Mouse (Mus musculus): ENCODE measurements around the gene Chchd2. TPM values are rescaled to one million over a fixed set of nuclear protein-coding genes. Genes with fewer than 3 reads are reported as not detected.
"Not testable (repeated sequence)": the region's sequence is repeated elsewhere in the genome, so short reads cannot be mapped to it uniquely, and the experiment has no call there.

Chchd2 gene
- polyA plus RNA-seq, 1 experiment = 2,208 TPM

- under 1% methylated on average over 63 of the region's 63 CpGs for WGBS
These were observed 21.1 kb upstream of the Chchd2 start, which contains the start of gene Nupr1l for GRCm38 (mm10) chr5:129908242-129908965. Gene Nupr1l (plus strand): TSS chr5:129908540.

GRCm38 (mm10) chr5:129907775-129908174 is 20.5 kb upstream of the Chchd2 start:
- 22% methylated on average over 4 of the region's 4 CpGs for WGBS
- Histone ChIP-seq H3K36me3 (ENCODE audit: control insufficient read depth, insufficient read depth, low read length) (no peaks in the 10 kb centered on the region), H3K4me3 (ENCODE audit: low read depth, low read length) (no peak overlapping the region), H3K27me3 (ENCODE audit: control insufficient read depth, insufficient read depth, low read length) (no peaks in the 10 kb centered on the region), H3K27ac (ENCODE audit: insufficient read depth, low read depth, low read length) (no peak overlapping the region), H3K4me1 (ENCODE audit: control insufficient read depth, insufficient read depth, insufficient read length, low read length) (peaks cover 4% of the 10 kb centered on the region; the same call in 1 of the 2 replicates)
- TF ChIP-seq POLR2A (IDR thresholded peaks at IDR 0.05; ENCODE audit: low read depth, low read length) (no peak), CTCF (IDR thresholded peaks at IDR 0.05; ENCODE audit: extremely low read depth, insufficient read length, insufficient replicate concordance, low read depth, low read length) (no peak)

More at GRCm38 (mm10) chr5:129908242-129908965, 21.1 kb upstream of the Chchd2 start, which contains the start of gene Nupr1l:
- Histone ChIP-seq H3K4me1 (ENCODE audit: control insufficient read depth, insufficient read depth, insufficient read length, low read length) (peaks cover 4% of the 10 kb centered on the region; the same call in 1 of the 2 replicates), H3K4me3 (ENCODE audit: low read depth, low read length) (peak within 1 kb of the TSS; percentile 80), H3K27me3 (ENCODE audit: control insufficient read depth, insufficient read depth, low read length) (no peaks in the 10 kb centered on the region), H3K27ac (ENCODE audit: insufficient read depth, low read depth, low read length) (peak within 1 kb of the TSS; percentile 32), H3K36me3 (ENCODE audit: control insufficient read depth, insufficient read depth, low read length) (no peaks in the 10 kb centered on the region)
- peak; percentile 36; the same call in 1 of the 2 replicates for TF ChIP-seq POLR2A (IDR thresholded peaks at IDR 0.05; ENCODE audit: low read depth, low read length)
- TF ChIP-seq CTCF (IDR thresholded peaks at IDR 0.05; ENCODE audit: extremely low read depth, insufficient read length, insufficient replicate concordance, low read depth, low read length) = no peak

- H3K4me3 ChIP-seq (ENCODE audit: low read depth, low read length) = no peak within 1 kb of the TSS
- no peaks in the 10 kb centered on the region for H3K27me3 ChIP-seq (ENCODE audit: control insufficient read depth, insufficient read depth, low read length)
- no peak within 1 kb of the TSS for H3K27ac ChIP-seq (ENCODE audit: insufficient read depth, low read depth, low read length)
- TF ChIP-seq POLR2A (IDR thresholded peaks at IDR 0.05; ENCODE audit: low read depth, low read length) = no peak
- no peak for TF ChIP-seq CTCF (IDR thresholded peaks at IDR 0.05; ENCODE audit: extremely low read depth, insufficient read length, insufficient replicate concordance, low read depth, low read length)
- no peaks in the 10 kb centered on the region for H3K36me3 ChIP-seq (ENCODE audit: control insufficient read depth, insufficient read depth, low read length)
- no peaks in the 10 kb centered on the region for H3K4me1 ChIP-seq (ENCODE audit: control insufficient read depth, insufficient read depth, insufficient read length, low read length)
- WGBS = 96% methylated on average over 1 of the region's 1 CpGs
These were observed 11.2 kb upstream of the Chchd2 start, which contains the start of gene Phkg1 for GRCm38 (mm10) chr5:129898449-129898848. Gene Phkg1 (minus strand): TSS chr5:129898549.

- Histone ChIP-seq H3K27me3 (ENCODE audit: control insufficient read depth, insufficient read depth, low read length) (no peaks in the 10 kb centered on the region), H3K27ac (ENCODE audit: insufficient read depth, low read depth, low read length) (no peak within 1 kb of the TSS), H3K4me3 (ENCODE audit: low read depth, low read length) (peak within 1 kb of the TSS; percentile 83), H3K36me3 (ENCODE audit: control insufficient read depth, insufficient read depth, low read length) (no peaks in the 10 kb centered on the region), H3K4me1 (ENCODE audit: control insufficient read depth, insufficient read depth, insufficient read length, low read length) (no peaks in the 10 kb centered on the region)
- 2% methylated on average over 44 of the region's 44 CpGs for WGBS
- TF ChIP-seq POLR2A (IDR thresholded peaks at IDR 0.05; ENCODE audit: low read depth, low read length) (no peak), CTCF (IDR thresholded peaks at IDR 0.05; ENCODE audit: extremely low read depth, insufficient read length, insufficient replicate concordance, low read depth, low read length) (no peak)
These were observed 8.2 kb upstream of the Chchd2 start, which contains the start of gene Zbed5 for GRCm38 (mm10) chr5:129895198-129896088. Gene Zbed5 (plus strand): TSS chr5:129895723.

GRCm38 (mm10) chr5:129890390-129890789 is 3.1 kb upstream of the Chchd2 start:
- 64% methylated on average over 7 of the region's 7 CpGs for WGBS
- not testable (repeated sequence) for H3K27me3 ChIP-seq (ENCODE audit: control insufficient read depth, insufficient read depth, low read length); H3K27ac ChIP-seq (ENCODE audit: insufficient read depth, low read depth, low read length); H3K36me3 ChIP-seq (ENCODE audit: control insufficient read depth, insufficient read depth, low read length); H3K4me3 ChIP-seq (ENCODE audit: low read depth, low read length); H3K4me1 ChIP-seq (ENCODE audit: control insufficient read depth, insufficient read depth, insufficient read length, low read length)

GRCm38 (mm10) chr5:129886271-129886670 is 999 bp downstream of the Chchd2 start:
- 9% methylated on average over 10 of the region's 10 CpGs for WGBS
- H3K4me1 ChIP-seq (ENCODE audit: control insufficient read depth, insufficient read depth, insufficient read length, low read length) = no peaks in the 10 kb centered on the region; the same call in 1 of the 2 replicates
- no peaks in the 10 kb centered on the region for H3K27me3 ChIP-seq (ENCODE audit: control insufficient read depth, insufficient read depth, low read length)
- H3K27ac ChIP-seq (ENCODE audit: insufficient read depth, low read depth, low read length) = no peak overlapping the region
- H3K36me3 ChIP-seq (ENCODE audit: control insufficient read depth, insufficient read depth, low read length) = peaks cover 17% of the 10 kb centered on the region
- H3K4me3 ChIP-seq (ENCODE audit: low read depth, low read length) = peak overlapping the region; percentile 68
- TF ChIP-seq CTCF (IDR thresholded peaks at IDR 0.05; ENCODE audit: extremely low read depth, insufficient read length, insufficient replicate concordance, low read depth, low read length) (no peak), POLR2A (IDR thresholded peaks at IDR 0.05; ENCODE audit: low read depth, low read length) (no peak)

GRCm38 (mm10) chr5:129879888-129880287 is 7.4 kb downstream of the Chchd2 start:
- Histone ChIP-seq H3K27me3 (ENCODE audit: control insufficient read depth, insufficient read depth, low read length) (no peaks in the 10 kb centered on the region), H3K36me3 (ENCODE audit: control insufficient read depth, insufficient read depth, low read length) (peaks cover 26% of the 10 kb centered on the region), H3K4me1 (ENCODE audit: control insufficient read depth, insufficient read depth, insufficient read length, low read length) (no peaks in the 10 kb centered on the region), H3K4me3 (ENCODE audit: low read depth, low read length) (no peak overlapping the region), H3K27ac (ENCODE audit: insufficient read depth, low read depth, low read length) (no peak overlapping the region)
- 55% methylated on average over 3 of the region's 3 CpGs for WGBS
- TF ChIP-seq CTCF (IDR thresholded peaks at IDR 0.05; ENCODE audit: extremely low read depth, insufficient read length, insufficient replicate concordance, low read depth, low read length) (no peak), POLR2A (IDR thresholded peaks at IDR 0.05; ENCODE audit: low read depth, low read length) (no peak)

Measured in small intestine, adult 2 months (tissue).